In genomic region chr3:40853123-40853738, GRCm38 (mm10) we compare ENCODE assay signal across 12 mouse cellular contexts. TPM values are rescaled to one million over a fixed set of nuclear protein-coding genes. Genes with fewer than 3 reads are reported as not detected.
DNase-seq lines count a peak whose midpoint lies in the region; ATAC-seq and TF ChIP-seq lines count a peak whose summit lies in the region.
"Not testable (repeated sequence)": the region's sequence is repeated elsewhere in the genome, so short reads cannot be mapped to it uniquely, and the experiment has no call there.
"Had no signal": no experiment of that assay in that cellular context is flagged by ENCODE, and none has a peak within 500 bp of the region (broad histone marks: within the 10 kb centered on the region; RNA-seq: fewer than 3 reads in every experiment).

No protein-coding gene starts in this region.

- TF ChIP-seq RAD21 in CH12.LX (IDR thresholded peaks at IDR 0.05; ENCODE audit: low read depth, low read length) = not testable (repeated sequence)

- not testable (repeated sequence) for H3K4me3 ChIP-seq in CH12.LX (replicated peaks in 1 of 3; ENCODE audit: low read depth in 2 of 3, low read length in 2 of 3, poor library complexity in 1 of 3)
- peak overlapping the region; percentile 58; the same call in 1 of the 2 replicates for H3K4me3 ChIP-seq in testis, adult 2 months (ENCODE audit: control insufficient read depth, low read depth, low read length)

- dilution Hi-C loops in CH12.LX (cut with MboI; ENCODE audit: extremely low pct_ligation_motif_present, extremely low pct_unique_long_range_greater_than_20kb, low sequenced_read_pairs) = not testable (repeated sequence)

- not testable (repeated sequence) for H3K79me2 ChIP-seq in CH12.LX (replicated peaks; ENCODE audit: control insufficient read depth, extremely low read depth, insufficient read depth, poor library complexity, severe bottlenecking)

- not testable (repeated sequence) for TF ChIP-seq POLR2A in CH12.LX (IDR thresholded peaks at IDR 0.05; ENCODE audit: low read depth, low read length); testis, adult 2 months (IDR thresholded peaks at IDR 0.05; ENCODE audit: control insufficient read depth, low read depth, low read length)

- DNase-seq in CD4-positive, CD25-positive, alpha-beta regulatory T cell, adult 2 months (ENCODE audit: low read depth, low spot score) = peak; percentile 15
- not testable (repeated sequence) for DNase-seq in CH12.LX (ENCODE audit: extremely low read depth)
- peak; percentile 45 for DNase-seq in induced T-regulatory cell, adult 2 months (ENCODE audit: low read depth)
- peak; percentile 33 for DNase-seq in naive thymus-derived CD4-positive, alpha-beta T cell, adult 2 months (ENCODE audit: low read depth)

- H3K27ac ChIP-seq in CH12.LX (ENCODE audit: insufficient read depth, low read depth); testis, adult 2 months (ENCODE audit: control insufficient read depth, insufficient read depth, low read depth, low read length): not testable (repeated sequence)

- not testable (repeated sequence) for H3K4me2 ChIP-seq in CH12.LX (ENCODE audit: insufficient read depth, low read depth, poor library complexity, severe bottlenecking)

- H3K9me3 ChIP-seq in CH12.LX (replicated peaks; ENCODE audit: low read length) = not testable (repeated sequence)

- in situ Hi-C loops in CH12.LX (cut with MboI; ENCODE audit: low pct_ligation_motif_present, low pct_unique_long_range_greater_than_20kb, low sequenced_read_pairs) = not testable (repeated sequence)

- peak; percentile 67 for ATAC-seq in activated CD4-positive, CD25-positive, alpha-beta regulatory T cell, adult 4 months

- H3K27me3 ChIP-seq in CH12.LX (replicated peaks); testis, adult 2 months (ENCODE audit: control insufficient read depth, insufficient read depth, low read length): not testable (repeated sequence)

- TF ChIP-seq EP300 in CH12.LX (IDR thresholded peaks at IDR 0.05; ENCODE audit: low read length) = not testable (repeated sequence)

- not testable (repeated sequence) for H3K9ac ChIP-seq in CH12.LX (ENCODE audit: insufficient read depth, low read depth)

- H3K4me1 ChIP-seq in CH12.LX (ENCODE audit: control insufficient read depth in 1 of 2, insufficient read depth in 2 of 2); testis, adult 2 months (ENCODE audit: control insufficient read depth, insufficient read depth, low read length): not testable (repeated sequence)

- not testable (repeated sequence) for TF ChIP-seq CTCF in CH12.LX (conservative IDR thresholded peaks at IDR 0.05 in 1 of 2, IDR thresholded peaks at IDR 0.05 in 1 of 2; ENCODE audit: low read depth in 2 of 2, low read length in 2 of 2); testis, adult 2 months (IDR thresholded peaks at IDR 0.05; ENCODE audit: control insufficient read depth, insufficient read depth, insufficient replicate concordance, low read depth, low read length)

- H3K36me3 ChIP-seq in CH12.LX (replicated peaks in 1 of 2; ENCODE audit: control insufficient read depth in 1 of 2, insufficient read depth in 1 of 2, low read length in 1 of 2); testis, adult 2 months (ENCODE audit: control insufficient read depth, insufficient read depth, low read length): not testable (repeated sequence)

TF ChIP-seq in CH12.LX, 34 proteins besides CTCF, POLR2A, EP300 and RAD21:
- peak; percentile 94 for TF ChIP-seq ETS1 (conservative IDR thresholded peaks at IDR 0.05; ENCODE audit: low read depth, low read length)

RNA-seq across cellular contexts. Expression of gene Abhd18, which starts 6.5 kb away (rescaled TPM):
- total RNA-seq in CH12.LX (2012; rRNA removed) (3.2 and 8.5 TPM in 2 replicates), CH12.LX (2014; rRNA removed) (12.2 and 13.4 TPM in 2 replicates)
- 3.7 and 4.7 TPM in 2 replicates for polyA plus RNA-seq in CH12.LX (2012; ENCODE audit: insufficient read length, low read depth)
- polyA plus RNA-seq in activated CD4-positive, CD25-positive, alpha-beta regulatory T cell, adult 4 months (2017; shearing (Covaris generic)) = 10 to 100 TPM; 14.3 to 15.8 TPM
- polyA plus RNA-seq in testis, adult 2 months (2012; rRNA removed) = 6.4 and 8.7 TPM in 2 replicates
- polyA plus RNA-seq: erythroblast, embryonic 14.5 days had no signal

RNA-seq across cellular contexts. Expression of gene Mfsd8, which starts 6.5 kb away (rescaled TPM):
- 3.8 and 4.1 TPM in 2 replicates for total RNA-seq in CH12.LX (2012; rRNA removed)
- total RNA-seq in CH12.LX (2014; rRNA removed) = 7.7 and 8.0 TPM in 2 replicates
- 6.0 and 10.0 TPM in 2 replicates for polyA plus RNA-seq in CH12.LX (2012; ENCODE audit: insufficient read length, low read depth)
- 10 to 100 TPM; 12.7 to 16.5 TPM for polyA plus RNA-seq in activated CD4-positive, CD25-positive, alpha-beta regulatory T cell, adult 4 months (2017; shearing (Covaris generic))
- 1.6 and 1.9 TPM in 2 replicates for polyA plus RNA-seq in testis, adult 2 months (2012; rRNA removed)

RNA-seq across cellular contexts. Expression of gene 1700034I23Rik, which starts 49.1 kb away (rescaled TPM):
- total RNA-seq in CH12.LX (2012; rRNA removed) (0.04 TPM in 1 of 2 replicates, not detected in the other), CH12.LX (2014; rRNA removed) (not detected in 2 replicates)
- polyA plus RNA-seq in CH12.LX (2012; ENCODE audit: insufficient read length, low read depth) = not detected in 2 replicates
- polyA plus RNA-seq in activated CD4-positive, CD25-positive, alpha-beta regulatory T cell, adult 4 months (2017; shearing (Covaris generic)) = under 1 TPM; 0.49 to 0.88 TPM
- 120 and 145 TPM in 2 replicates for polyA plus RNA-seq in testis, adult 2 months (2012; rRNA removed)
- total RNA-seq: adrenal gland, adult 2 months; adrenal gland, postnatal 4 days; ES-E14 had no signal
- polyA plus RNA-seq: adrenal gland, adult 2 months; C2C12; embryonic facial prominence, embryonic 11.5 days; erythroblast, embryonic 14.5 days had no signal

RNA-seq across cellular contexts. Expression of gene Plk4, which starts 53.4 kb away (rescaled TPM):
- total RNA-seq in CH12.LX (2012; rRNA removed) (39.2 and 41.1 TPM in 2 replicates), CH12.LX (2014; rRNA removed) (43.2 and 46.0 TPM in 2 replicates)
- polyA plus RNA-seq in CH12.LX (2012; ENCODE audit: insufficient read length, low read depth) = 36.3 and 39.0 TPM in 2 replicates
- 10 to 100 TPM; 13.0 to 14.1 TPM for polyA plus RNA-seq in activated CD4-positive, CD25-positive, alpha-beta regulatory T cell, adult 4 months (2017; shearing (Covaris generic))
- 35.2 and 40.1 TPM in 2 replicates for polyA plus RNA-seq in testis, adult 2 months (2012; rRNA removed)

Comparison
In these comparisons a context has a peak if more than half of its experiments do, and no peak if none do; other contexts are left out.
1. RNA of gene 1700034I23Rik, which starts 49.1 kb away (polyA plus RNA-seq): 120 to 145 TPM in testis, adult 2 months; 0.49 to 0.88 TPM in activated CD4-positive, CD25-positive, alpha-beta regulatory T cell, adult 4 months and not detected in CH12.LX; every median in the first group is over 10 times any median in the second.